ENCODE assay signal across 24 mouse cellular contexts in the genomic region with DNA sequence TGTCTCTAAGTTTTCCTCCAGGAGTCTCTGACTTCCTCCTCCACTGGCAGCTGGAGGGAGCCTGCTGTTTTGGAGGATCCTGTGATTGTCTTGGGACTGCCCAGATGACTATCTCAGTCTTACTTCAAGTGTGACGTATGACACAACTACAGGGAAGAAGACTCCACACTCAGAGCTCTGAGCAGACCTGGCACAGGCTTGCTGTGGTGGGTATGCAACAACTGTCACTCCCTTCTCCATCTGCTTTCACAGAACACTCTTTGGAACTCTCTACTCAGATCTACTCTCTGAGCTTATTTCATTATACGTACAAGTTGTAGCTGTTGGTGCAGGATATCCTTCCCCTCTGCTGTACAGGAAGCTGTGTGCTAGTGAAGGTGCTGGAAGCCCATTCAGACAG.
A peak's percentile ranks its signal among the peaks of the same experiment; 100 is the strongest.
DNase-seq lines count a peak whose midpoint lies in the region; ATAC-seq and TF ChIP-seq lines count a peak whose summit lies in the region.
"Had no signal": no experiment of that assay in that cellular context is flagged by ENCODE, and none has a peak within 500 bp of the region (broad histone marks: within the 10 kb centered on the region; RNA-seq: fewer than 3 reads in every experiment).

No protein-coding gene starts in this region.

- H3K4me2 ChIP-seq in forebrain, embryonic 16.5 days (ENCODE audit: low read length): no peak overlapping the region
- H3K4me2 ChIP-seq in forebrain, embryonic 11.5 days (ENCODE audit: low read depth, low read length, severe bottlenecking): no peak overlapping the region
- H3K4me2 ChIP-seq in intestine, embryonic 16.5 days (ENCODE audit: low read depth, low read length): no peak overlapping the region
- H3K4me2 ChIP-seq: embryonic facial prominence, embryonic 15.5 days; heart, embryonic 12.5 days; hindbrain, embryonic 14.5 days; intestine, embryonic 15.5 days had no signal

- no peak for TF ChIP-seq POLR2A in thymus, adult 2 months (IDR thresholded peaks at IDR 0.05; ENCODE audit: control insufficient read depth, extremely low read depth, insufficient read depth, low read length, poor library complexity)

- 78% methylated on average over 2 of the region's 2 CpGs for WGBS in forebrain, embryonic 16.5 days
- 79% methylated on average over 2 of the region's 2 CpGs for WGBS in forebrain, embryonic 11.5 days
- WGBS in intestine, embryonic 16.5 days: 69% methylated on average over 2 of the region's 2 CpGs
- WGBS in thymus, adult 2 months: 62% methylated on average over 2 of the region's 2 CpGs

- no peak overlapping the region for H3K27ac ChIP-seq in forebrain, embryonic 16.5 days (ENCODE audit: low read length)
- no peak overlapping the region for H3K27ac ChIP-seq in forebrain, embryonic 11.5 days (ENCODE audit: low read depth, low read length)
- H3K27ac ChIP-seq in intestine, embryonic 16.5 days (ENCODE audit: low read length): no peak overlapping the region
- no peak overlapping the region for H3K27ac ChIP-seq in thymus, adult 2 months (ENCODE audit: control insufficient read depth, insufficient read depth, low read length)
- H3K27ac ChIP-seq: embryonic facial prominence, embryonic 15.5 days; forebrain, embryonic 10.5 days; hindbrain, embryonic 10.5 days; hindbrain, embryonic 14.5 days; intestine, embryonic 15.5 days had no signal

- no peaks in the 10 kb centered on the region for H3K9me3 ChIP-seq in forebrain, embryonic 16.5 days (ENCODE audit: control insufficient read depth, low read length)
- H3K9me3 ChIP-seq in forebrain, embryonic 11.5 days (ENCODE audit: control insufficient read depth, low read length): no peaks in the 10 kb centered on the region
- H3K9me3 ChIP-seq in intestine, embryonic 16.5 days (ENCODE audit: control insufficient read depth, low read length): no peaks in the 10 kb centered on the region
- H3K9me3 ChIP-seq: embryonic facial prominence, embryonic 15.5 days; forebrain, embryonic 10.5 days; heart, embryonic 12.5 days; hindbrain, embryonic 10.5 days; intestine, embryonic 15.5 days had no signal

- no peak overlapping the region for H3K9ac ChIP-seq in forebrain, embryonic 16.5 days (replicated peaks; ENCODE audit: low read depth, low read length)
- no peak overlapping the region for H3K9ac ChIP-seq in forebrain, embryonic 11.5 days (ENCODE audit: low read length)
- no peak overlapping the region for H3K9ac ChIP-seq in intestine, embryonic 16.5 days (ENCODE audit: low read depth, low read length)
- H3K9ac ChIP-seq: embryonic facial prominence, embryonic 15.5 days; heart, embryonic 12.5 days; hindbrain, embryonic 14.5 days; intestine, embryonic 15.5 days had no signal

- peaks cover 8% of the 10 kb centered on the region; the same call in 1 of the 2 replicates for H3K27me3 ChIP-seq in forebrain, embryonic 16.5 days (replicated peaks; ENCODE audit: control insufficient read depth, insufficient read depth, low read length)
- no peaks in the 10 kb centered on the region; the same call in 1 of the 2 replicates for H3K27me3 ChIP-seq in forebrain, embryonic 11.5 days (ENCODE audit: control insufficient read depth, insufficient read depth, low read length)
- H3K27me3 ChIP-seq in intestine, embryonic 16.5 days (replicated peaks; ENCODE audit: control insufficient read depth, insufficient read depth, low read length): no peaks in the 10 kb centered on the region
- H3K27me3 ChIP-seq in thymus, adult 2 months (ENCODE audit: control insufficient read depth, insufficient read depth, low read length): no peaks in the 10 kb centered on the region

- H3K4me3 ChIP-seq in forebrain, embryonic 16.5 days (replicated peaks; ENCODE audit: low read length): no peak overlapping the region
- no peak overlapping the region for H3K4me3 ChIP-seq in forebrain, embryonic 11.5 days (ENCODE audit: low read depth, low read length)
- H3K4me3 ChIP-seq in intestine, embryonic 16.5 days (ENCODE audit: low read length): no peak overlapping the region
- H3K4me3 ChIP-seq in thymus, adult 2 months (ENCODE audit: control insufficient read depth, insufficient read depth, low read length): no peak overlapping the region
- H3K4me3 ChIP-seq: embryonic facial prominence, embryonic 15.5 days; erythroblast, embryonic 14.5 days; forebrain, embryonic 10.5 days; heart, embryonic 12.5 days; hindbrain, embryonic 10.5 days; intestine, embryonic 15.5 days had no signal

- no peak for DNase-seq in forebrain, embryonic 11.5 days (ENCODE audit: low spot score)
- peak; percentile 44 to 66 for DNase-seq in layer of hippocampus, adult 18-20 months (ENCODE audit: low spot score in 2 of 2)
- no peak for DNase-seq in layer of hippocampus, postnatal 10 days (ENCODE audit: low spot score in 2 of 2)
- DNase-seq in thymus, adult 2 months: no peak
- DNase-seq: adrenal gland, adult 2 months; adrenal gland, postnatal 25 days; B cell, adult 2 months; cerebellum, adult 18-20 months; cerebellum, adult 9-11 months; cerebellum, postnatal 36 days; embryo, embryonic 11 days; gastrocnemius, postnatal 10 days had no signal

- peak; percentile 61; the same call in 1 of the 2 replicates for ATAC-seq in forebrain, embryonic 16.5 days
- no peak for ATAC-seq in forebrain, embryonic 11.5 days (replicated peaks; ENCODE audit: low FRiP score)
- peak; percentile 50; the same call in 1 of the 2 replicates for ATAC-seq in common myeloid progenitor, adult 5-6 weeks (replicated peaks; ENCODE audit: low read depth, poor library complexity, severe bottlenecking)
- 0 out of 2 replicates have a peak, but pooled peaks have one; percentile 24 for ATAC-seq in megakaryocyte, adult 5-6 weeks (ENCODE audit: poor library complexity, severe bottlenecking)
- no peak for ATAC-seq in intestine, embryonic 16.5 days
- ATAC-seq: CD4-positive, CD25-positive, alpha-beta regulatory T cell, adult 4 months; intestine, embryonic 15.5 days had no signal

- no peak for TF ChIP-seq CTCF in thymus, adult 2 months (IDR thresholded peaks at IDR 0.05; ENCODE audit: borderline replicate concordance, control insufficient read depth, extremely low read depth, insufficient read depth, low read length, poor library complexity)

- no peaks in the 10 kb centered on the region for H3K4me1 ChIP-seq in forebrain, embryonic 16.5 days (replicated peaks; ENCODE audit: control insufficient read depth, insufficient read depth, low read length)
- no peaks in the 10 kb centered on the region for H3K4me1 ChIP-seq in forebrain, embryonic 11.5 days (replicated peaks; ENCODE audit: control insufficient read depth, insufficient read depth, low read length)
- H3K4me1 ChIP-seq in intestine, embryonic 16.5 days (ENCODE audit: control insufficient read depth, insufficient read depth, low read length): no peaks in the 10 kb centered on the region
- H3K4me1 ChIP-seq in thymus, adult 2 months (replicated peaks; ENCODE audit: control insufficient read depth, insufficient read depth, low read length): peaks cover 4% of the 10 kb centered on the region; the same call in 1 of the 2 replicates
- H3K4me1 ChIP-seq: heart, embryonic 12.5 days; hindbrain, embryonic 10.5 days; intestine, embryonic 15.5 days had no signal

- no peaks in the 10 kb centered on the region for H3K36me3 ChIP-seq in forebrain, embryonic 16.5 days (ENCODE audit: control insufficient read depth, insufficient read depth)
- H3K36me3 ChIP-seq in forebrain, embryonic 11.5 days (ENCODE audit: control insufficient read depth, insufficient read depth, low read length): no peaks in the 10 kb centered on the region
- H3K36me3 ChIP-seq in intestine, embryonic 16.5 days (ENCODE audit: control insufficient read depth, insufficient read depth, low read length): no peaks in the 10 kb centered on the region
- H3K36me3 ChIP-seq in thymus, adult 2 months (ENCODE audit: control insufficient read depth, insufficient read depth, low read length): no peaks in the 10 kb centered on the region
- H3K36me3 ChIP-seq: embryonic facial prominence, embryonic 15.5 days; forebrain, embryonic 10.5 days; heart, embryonic 12.5 days; hindbrain, embryonic 10.5 days; intestine, embryonic 15.5 days had no signal

Comparison
In these comparisons a context has a peak if more than half of its experiments do, and no peak if none do; other contexts are left out.
1. ATAC-seq: peak in forebrain, embryonic 16.5 days (single experiment), common myeloid progenitor, adult 5-6 weeks (single experiment) and megakaryocyte, adult 5-6 weeks (single experiment); none in forebrain, embryonic 11.5 days (single experiment) and intestine, embryonic 16.5 days (single experiment).
2. DNase-seq: peak in layer of hippocampus, adult 18-20 months (2 of 2); none in forebrain, embryonic 11.5 days (single experiment), layer of hippocampus, postnatal 10 days (0 of 2) and thymus, adult 2 months (single experiment).